Mouse (Mus musculus) mouse embryonic stem cell (cell line): ENCODE data around the gene Adh5.

Experiments used
- in situ Hi-C, 2 experiments: fragments of 300-500 bp; cut with MboI; formaldehyde crosslinking; loops; 1 replicate in 1 of 2; 3 replicates in 1 of 2; pipeline ENCODE4 v1.14.3; 2019 to 2020; ENCODE audit warnings: low sequenced_read_pairs in 2 of 2, low pct_unique_long_range_greater_than_20kb in 1 of 2, mixed read lengths in 1 of 2; ENCODE audit not compliant: unreplicated experiment in 1 of 2

Gene Adh5

DNA sequence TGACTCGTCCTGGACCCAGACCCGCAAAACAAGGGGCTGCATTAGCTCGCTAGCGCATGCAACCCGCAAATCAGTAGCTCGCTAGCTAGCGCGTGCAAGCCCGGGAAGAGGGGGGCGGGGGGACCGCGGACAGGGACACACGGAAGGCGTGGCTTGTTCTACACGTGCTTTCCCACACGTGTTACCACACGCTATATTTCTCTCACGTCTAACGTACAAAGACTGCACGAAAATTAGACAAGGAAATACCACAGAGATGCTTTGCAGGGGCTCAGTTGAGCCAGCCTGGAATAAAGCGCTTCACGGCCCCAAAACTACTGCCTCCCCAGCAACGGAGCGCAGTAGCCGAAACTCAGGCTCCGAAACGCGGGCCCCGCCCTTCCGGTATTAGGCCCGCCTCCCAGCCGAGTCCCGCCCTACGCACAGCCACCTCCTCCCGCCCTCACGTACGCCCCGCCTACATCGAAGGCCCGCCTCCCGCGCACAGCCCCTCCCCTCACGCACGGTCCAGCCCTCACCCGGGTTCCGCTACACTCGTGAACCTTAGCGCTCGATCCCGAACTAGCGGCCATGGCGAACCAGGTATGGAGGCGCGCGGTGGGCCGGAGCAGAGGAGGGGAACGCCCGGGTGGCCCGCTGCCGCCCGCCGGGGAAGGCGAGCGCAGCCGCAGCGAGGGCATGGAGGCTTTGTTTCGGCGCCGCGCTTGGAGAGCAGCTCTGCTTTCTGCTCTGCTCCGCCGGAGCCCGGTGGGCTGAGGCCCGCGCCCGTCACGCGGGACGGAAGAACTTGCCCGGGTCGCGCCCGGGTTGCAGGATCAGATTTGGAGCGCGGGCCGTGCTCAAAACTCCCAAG lies at the start of gene Adh5:
Gene Adh5, plus strand, starts transcription at position 482 of the 853 bp plus-strand sequence.
- in situ Hi-C loops: no loop called here

DNA sequence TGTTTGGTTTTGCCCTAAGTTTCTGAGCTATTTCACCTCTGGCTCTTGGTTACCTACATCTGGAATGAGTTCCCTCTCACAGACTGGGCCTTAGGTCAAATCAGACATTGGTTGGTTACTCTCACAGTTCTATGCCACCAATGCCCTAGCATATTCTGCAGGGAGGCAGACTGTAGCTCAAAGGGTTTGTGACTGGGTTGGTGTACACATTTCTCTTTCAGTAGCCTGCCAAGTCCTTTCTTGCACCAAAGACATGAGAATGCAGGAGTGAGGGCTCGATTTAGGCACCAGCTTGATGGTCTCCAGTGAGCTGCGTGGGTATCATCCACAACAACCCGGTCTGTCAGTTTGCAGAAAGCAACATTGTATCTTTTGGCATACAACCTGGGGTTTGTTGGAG lies 38.0 kb upstream of the Adh5 start:
- in situ Hi-C loops: no loop called here

DNA sequence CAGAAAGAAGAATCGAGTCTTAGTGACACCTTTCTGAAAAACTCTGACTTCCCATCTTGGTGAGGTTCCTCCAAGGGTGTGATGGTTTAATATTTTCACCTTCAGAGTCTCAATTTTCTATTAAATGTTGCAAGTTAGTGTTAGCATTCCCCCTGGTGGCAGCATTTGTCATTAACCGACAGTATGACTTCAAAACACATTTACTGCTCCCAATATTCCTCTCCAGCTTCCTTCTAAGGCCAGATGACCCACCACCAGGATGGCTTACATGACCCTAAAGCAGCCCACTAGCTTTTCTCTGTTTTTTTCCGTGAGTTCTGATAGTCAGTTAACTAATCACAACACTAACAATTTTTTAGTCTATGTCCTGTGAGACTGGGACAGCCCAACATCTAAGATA lies 37.6 kb upstream of the Adh5 start:
- in situ Hi-C loops: no loop called here

GRCm38 (mm10) chr3:138405840-138406239 lies 37.1 kb upstream of the Adh5 start:
- in situ Hi-C loops: no loop called here

GRCm38 (mm10) chr3:138407920-138408319 lies 35.0 kb upstream of the Adh5 start:
- in situ Hi-C loops: no loop called here

- in situ Hi-C loops: no loop called here
Measured at GRCm38 (mm10) chr3:138409585-138409984, 33.3 kb upstream of the Adh5 start.

DNA sequence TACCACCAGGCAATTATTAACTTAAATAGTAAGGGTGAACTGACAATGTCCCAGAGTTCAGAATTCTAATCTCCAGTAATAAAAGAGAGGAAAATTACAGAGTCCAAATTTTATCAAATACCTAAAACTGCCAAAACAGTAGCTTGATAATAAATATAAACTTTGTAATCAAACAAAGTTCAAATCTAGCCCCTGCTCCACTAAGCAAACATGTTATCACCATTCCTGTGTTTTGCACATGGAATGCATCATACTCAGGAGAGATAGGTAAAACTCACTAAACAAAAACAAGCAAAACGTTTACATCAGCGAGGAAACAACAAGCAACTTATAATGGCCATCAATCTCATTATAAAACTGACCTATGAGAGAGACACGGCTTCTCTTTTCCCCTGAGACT lies 32.7 kb upstream of the Adh5 start:
- in situ Hi-C loops: no loop called here

DNA sequence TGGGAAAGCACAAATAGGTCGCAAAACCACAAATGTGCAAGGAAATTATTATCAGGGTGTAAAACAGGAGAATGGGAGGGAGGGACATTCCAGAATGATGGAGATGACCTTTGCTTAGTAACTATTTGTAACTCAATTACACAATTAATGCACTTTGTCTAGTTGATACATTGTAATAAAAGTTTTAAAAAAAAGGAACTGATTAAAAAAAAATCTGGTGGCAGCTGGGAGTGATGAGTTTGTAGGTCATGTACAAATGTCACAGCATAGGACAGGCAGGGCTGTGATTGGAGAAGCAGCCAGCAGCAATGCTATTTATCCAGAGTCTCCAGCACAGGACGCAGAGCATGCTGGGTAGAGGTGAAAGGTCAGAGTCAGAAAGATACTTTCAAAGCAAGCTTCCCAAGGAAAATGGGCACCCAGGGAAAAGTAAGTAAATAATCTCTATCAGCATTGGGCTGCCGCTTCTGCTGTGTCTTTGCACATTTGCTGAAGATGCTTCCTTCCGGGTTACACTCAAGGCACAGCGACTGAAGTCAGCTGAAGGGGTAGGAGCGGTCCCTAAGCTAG lies 27.7 kb upstream of the Adh5 start, which contains the start of gene Adh4:
Gene Adh4, plus strand, starts transcription at position 346 of the 570 bp plus-strand sequence.
- in situ Hi-C loops: no loop called here

DNA sequence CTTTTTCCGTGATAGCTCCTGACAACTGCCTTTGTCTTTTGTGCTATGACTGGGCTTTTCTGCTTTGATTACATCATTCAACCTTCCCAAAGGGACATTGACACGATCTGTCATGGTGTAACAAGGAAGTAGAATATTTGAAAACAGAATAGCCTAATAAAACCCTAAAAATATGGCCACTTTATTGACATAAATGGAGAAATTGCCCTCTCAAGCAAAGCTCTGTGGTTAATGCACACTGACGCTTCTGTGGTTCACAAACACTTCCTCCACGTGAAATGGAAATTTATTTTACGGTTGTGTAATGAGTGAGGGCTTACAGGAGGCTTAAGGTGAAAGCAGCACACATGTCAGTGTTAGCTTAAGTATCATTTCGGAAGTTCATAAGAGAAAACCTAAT lies 23.5 kb upstream of the Adh5 start:
- in situ Hi-C loops: no loop called here

GRCm38 (mm10) chr3:138420385-138420784 lies 22.5 kb upstream of the Adh5 start:
- in situ Hi-C loops: no loop called here

- in situ Hi-C loops: no loop called here
Measured at GRCm38 (mm10) chr3:138423664-138424063, 19.2 kb upstream of the Adh5 start.

DNA sequence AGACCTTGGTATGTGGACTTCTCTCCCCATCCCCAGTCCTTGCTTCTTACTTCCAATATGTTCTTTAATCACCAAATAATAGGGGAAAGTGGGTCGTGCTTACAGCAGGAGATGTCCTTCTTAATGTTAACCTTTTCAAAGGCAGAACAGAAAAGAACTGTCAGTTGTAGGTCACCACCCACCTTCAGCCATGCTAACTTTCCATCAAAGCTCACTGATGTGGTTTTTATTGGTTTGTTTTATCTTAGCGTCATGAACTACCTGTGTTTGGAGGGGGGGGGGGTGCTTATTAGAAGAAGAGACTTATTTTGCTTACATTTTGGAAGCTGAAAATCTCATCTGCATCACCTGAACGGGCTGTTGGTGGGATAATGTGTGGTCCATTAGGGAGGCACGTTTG lies 18.6 kb upstream of the Adh5 start:
- in situ Hi-C loops: no loop called here

DNA sequence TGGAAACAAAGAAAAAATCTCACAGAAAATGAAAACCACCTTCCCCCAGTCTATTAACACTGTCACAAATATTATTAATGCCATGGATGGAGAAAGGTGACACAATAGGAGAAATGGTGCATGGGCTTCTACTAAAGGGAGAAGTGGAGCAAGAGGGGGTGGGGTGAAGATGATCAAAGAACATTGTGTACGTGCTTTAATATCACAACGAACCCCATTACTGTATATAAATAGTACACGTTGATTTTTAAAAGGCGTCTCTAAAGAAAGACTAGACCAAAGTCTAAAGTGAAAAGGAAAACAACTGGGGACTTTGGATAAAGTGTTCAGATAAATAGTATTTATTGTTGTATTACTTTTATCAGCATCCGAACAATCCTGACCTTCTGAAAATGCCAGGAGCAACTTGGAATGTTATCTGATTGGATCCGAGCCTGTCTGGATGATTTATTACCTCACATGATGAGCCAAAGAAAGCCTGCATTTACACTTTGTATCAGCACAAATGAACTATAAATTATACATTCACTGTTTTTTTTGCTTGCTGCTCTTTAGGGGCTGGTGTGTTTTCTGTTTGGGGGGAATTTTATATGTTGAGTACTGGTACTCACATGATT lies 12.4 kb upstream of the Adh5 start:
- in situ Hi-C loops: loop anchor here in 1 of 2 experiments (10.0 kb wide), 1 partner anchor 236 kb away; the partner anchor contains the start of gene 4930579F01Rik

DNA sequence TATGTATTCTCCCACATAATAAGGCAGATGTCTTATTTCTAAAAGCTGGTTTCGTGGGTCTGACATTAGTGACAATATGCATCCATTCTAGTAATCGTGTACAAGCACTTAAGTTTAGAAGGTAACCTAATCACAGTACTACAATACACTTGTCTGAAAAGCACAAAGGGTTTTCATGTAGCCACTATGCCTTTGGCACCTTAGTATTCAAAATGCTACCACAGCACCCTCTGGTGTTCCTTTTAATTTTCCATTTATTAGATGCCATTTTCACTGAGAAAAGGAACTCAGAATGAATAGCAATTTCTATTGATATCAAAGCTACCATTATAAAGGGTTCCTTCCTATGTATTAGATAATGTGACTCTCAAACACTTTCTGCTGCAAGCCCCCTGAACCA lies 11.1 kb upstream of the Adh5 start:
- in situ Hi-C loops: loop anchor here in 1 of 2 experiments (10.0 kb wide), 1 partner anchor 237 kb away; the partner anchor contains the start of gene 4930579F01Rik

- in situ Hi-C loops: loop anchor here in 1 of 2 experiments (10.0 kb wide), 1 partner anchor 244 kb away; the partner anchor contains the start of gene 4930579F01Rik
Measured at GRCm38 (mm10) chr3:138438716-138439115, 4.2 kb upstream of the Adh5 start.

DNA sequence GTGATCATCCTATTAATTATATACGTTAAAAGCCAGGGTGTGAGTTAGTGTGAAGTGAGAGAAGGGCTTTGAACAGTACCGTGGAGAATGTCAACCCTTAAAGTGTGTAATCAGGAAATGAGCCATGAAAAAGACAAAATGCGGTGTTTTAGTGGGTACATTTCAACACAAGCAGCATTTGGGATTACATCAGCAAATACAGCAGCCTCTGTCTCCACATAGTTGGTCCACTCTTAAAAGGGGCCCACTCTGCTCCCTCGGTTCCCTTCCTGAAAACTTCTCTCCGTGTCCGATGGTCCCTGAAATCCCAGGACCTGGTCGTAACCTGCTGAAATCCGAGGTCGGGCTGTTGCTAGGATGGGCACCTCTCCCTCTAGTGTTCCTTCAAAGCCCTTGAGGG lies 690 bp upstream of the Adh5 start:
- in situ Hi-C loops: no loop called here

- in situ Hi-C loops: no loop called here
Measured at GRCm38 (mm10) chr3:138443465-138443771, 525 bp downstream of the Adh5 start.

DNA sequence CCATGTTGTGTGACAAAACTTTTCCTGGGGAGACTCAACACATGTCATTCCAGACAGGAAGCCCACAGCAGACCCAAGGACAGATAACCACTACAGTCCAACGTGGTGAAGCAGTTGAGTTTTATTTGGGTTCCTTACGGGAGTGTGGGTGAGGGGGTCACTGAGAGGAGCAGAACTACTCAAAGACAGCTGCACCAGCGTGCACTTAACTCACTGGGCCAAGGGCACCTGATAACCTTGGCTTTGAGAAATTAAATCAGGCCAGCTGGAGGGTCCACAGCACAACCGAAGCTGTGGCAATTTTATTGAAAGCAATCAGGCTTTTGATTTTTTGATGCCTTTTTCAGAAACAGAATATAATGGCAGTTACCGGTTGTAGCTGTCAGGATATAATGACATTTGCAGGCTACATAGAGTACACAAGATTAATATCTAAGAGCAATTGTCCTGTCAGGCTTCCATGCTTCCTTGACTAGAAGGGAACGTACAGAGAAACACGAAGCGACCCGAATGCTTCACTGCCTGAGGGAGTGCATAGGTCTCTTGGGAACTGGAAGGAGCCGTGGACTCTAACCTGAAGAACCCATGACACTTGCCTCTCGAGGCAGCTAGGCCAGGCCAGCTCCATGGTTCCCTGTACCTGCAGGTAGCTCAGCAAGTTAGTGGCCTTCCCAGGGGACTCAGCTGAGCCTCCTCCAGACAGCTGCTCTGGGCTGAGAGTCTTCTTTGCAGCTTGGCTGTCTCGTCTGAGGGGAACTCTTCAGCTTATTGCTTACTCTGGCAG lies 5.4 kb downstream of the Adh5 start:
- in situ Hi-C loops: no loop called here

GRCm38 (mm10) chr3:138452169-138452568 lies 9.3 kb downstream of the Adh5 start:
- in situ Hi-C loops: no loop called here
